Mouse (Mus musculus) limb, embryonic 14.5 days (tissue): Measurements from ENCODE around the gene Gm17387. TPM values are rescaled to one million over a fixed set of nuclear protein-coding genes. Genes with fewer than 3 reads are reported as not detected.

ENCODE experiments used
- ATAC-seq: fragments of 200-750 bp; cut with Nextera tagmentation; 2 replicates; pipeline ENCODE4 v1.8.0; 2017; ENCODE audit warnings: low read depth, moderate number of reproducible peaks, moderate TSS enrichment; ENCODE audit not compliant: low FRiP score
- DNase-seq: peaks from one replicate; pipeline ENCODE4 v3.0.0-alpha.2; 2015; ENCODE audit warnings: low spot score
- H3K27ac ChIP-seq: fragments of 300-500 bp; sonication (generic); replicated peaks from 2 replicates; pipeline ENCODE4 v1.5.1; 2014; ENCODE audit warnings: low read depth, mild to moderate bottlenecking, low read length, moderate library complexity, mixed read lengths
- H3K27me3 ChIP-seq: fragments of 300-500 bp; sonication (generic); 2 replicates; pipeline ENCODE4 v1.6.1; 2014; ENCODE audit warnings: low read length, mixed read lengths; ENCODE audit not compliant: control insufficient read depth, insufficient read depth
- H3K36me3 ChIP-seq: fragments of 300-500 bp; sonication (generic); 2 replicates; pipeline ENCODE4 v1.6.1; 2014; ENCODE audit warnings: mild to moderate bottlenecking, low read length, moderate library complexity, mixed read lengths; ENCODE audit not compliant: control insufficient read depth, insufficient read depth
- H3K4me1 ChIP-seq: fragments of 300-500 bp; sonication (generic); 2 replicates; pipeline ENCODE4 v1.6.1; 2014; ENCODE audit warnings: antibody characterized with exemption, low read length, mixed read lengths; ENCODE audit not compliant: control insufficient read depth, insufficient read depth
- H3K4me2 ChIP-seq: fragments of 300-500 bp; sonication (generic); replicated peaks from 2 replicates; pipeline ENCODE4 v1.6.1; 2014; ENCODE audit warnings: low read depth, mild to moderate bottlenecking, low read length, moderate library complexity; ENCODE audit not compliant: severe bottlenecking
- H3K4me3 ChIP-seq: fragments of 300-500 bp; sonication (generic); replicated peaks from 2 replicates; pipeline ENCODE4 v1.5.1; 2014; ENCODE audit warnings: low read length
- H3K9ac ChIP-seq: fragments of 300-500 bp; sonication (generic); 2 replicates; pipeline ENCODE4 v1.6.1; 2014; ENCODE audit warnings: mild to moderate bottlenecking, low read depth, low read length, moderate library complexity; ENCODE audit not compliant: severe bottlenecking
- H3K9me3 ChIP-seq: fragments of 300-500 bp; sonication (generic); 2 replicates; pipeline ENCODE4 v1.6.1; 2016; ENCODE audit warnings: low read length; ENCODE audit not compliant: control insufficient read depth
- POLR2A ChIP-seq: fragments of 200-500 bp; IDR thresholded peaks from 2 replicates; pipeline ENCODE4 v1.8.0; 2012; ENCODE audit warnings: inconsistent platforms, mild to moderate bottlenecking, moderate library complexity, borderline replicate concordance; ENCODE audit not compliant: insufficient read depth, insufficient read length; ENCODE audit errors: extremely low read depth
- WGBS: fragments of 180-500 bp; shearing (Covaris S2); extraction: QIAGEN DNeasy Blood & Tissue Kit; methylation state at CpG from one replicate; pipeline ENCODE4 v1.1.7; 2014; 5-methylcytosine and 5-hydroxymethylcytosine counted together
- polyA plus RNA-seq, 2 experiments: library from polyadenylated mRNA; depleted of rRNA in 1 of 2; stranded (reverse) in 1 of 2; unstranded in 1 of 2; fragments of >200 nt; fragmentation: Nextera tagmentation in 1 of 2; extraction: Ambion mirVana in 1 of 2; gene quantifications; 2 replicates each; pipeline versions ENCODE4 v1.2.1 to v1.2.3; 2012 to 2014

Gene Gm17387
- polyA plus RNA-seq, 2 experiments, result not detected

- Histone ChIP-seq H3K9me3 (no peaks in the 10 kb centered on the region), H3K4me2 (no peak overlapping the region), H3K27ac (no peak overlapping the region), H3K36me3 (no peaks in the 10 kb centered on the region), H3K4me3 (no peak overlapping the region), H3K27me3 (no peaks in the 10 kb centered on the region), H3K4me1 (no peaks in the 10 kb centered on the region), H3K9ac (no peak overlapping the region)
- no peak for DNase-seq
- WGBS, result 89% methylated on average over 5 of the region's 5 CpGs
- ATAC-seq, result no peak
- TF ChIP-seq POLR2A, result no peak
These were observed 9.9 kb upstream of the Gm17387 start for GRCm38 (mm10) chr7:141019028-141019427.

- Histone ChIP-seq H3K9ac (no peak overlapping the region), H3K27ac (no peak overlapping the region), H3K4me2 (no peak overlapping the region), H3K4me3 (no peak overlapping the region), H3K36me3 (no peaks in the 10 kb centered on the region), H3K27me3 (no peaks in the 10 kb centered on the region), H3K9me3 (no peaks in the 10 kb centered on the region), H3K4me1 (no peaks in the 10 kb centered on the region)
- TF ChIP-seq POLR2A, result no peak
- ATAC-seq, result no peak
- WGBS, result 78% methylated on average over 14 of the region's 14 CpGs
- DNase-seq, result no peak
These were observed 7.2 kb upstream of the Gm17387 start for GRCm38 (mm10) chr7:141021489-141022449.

DNA sequence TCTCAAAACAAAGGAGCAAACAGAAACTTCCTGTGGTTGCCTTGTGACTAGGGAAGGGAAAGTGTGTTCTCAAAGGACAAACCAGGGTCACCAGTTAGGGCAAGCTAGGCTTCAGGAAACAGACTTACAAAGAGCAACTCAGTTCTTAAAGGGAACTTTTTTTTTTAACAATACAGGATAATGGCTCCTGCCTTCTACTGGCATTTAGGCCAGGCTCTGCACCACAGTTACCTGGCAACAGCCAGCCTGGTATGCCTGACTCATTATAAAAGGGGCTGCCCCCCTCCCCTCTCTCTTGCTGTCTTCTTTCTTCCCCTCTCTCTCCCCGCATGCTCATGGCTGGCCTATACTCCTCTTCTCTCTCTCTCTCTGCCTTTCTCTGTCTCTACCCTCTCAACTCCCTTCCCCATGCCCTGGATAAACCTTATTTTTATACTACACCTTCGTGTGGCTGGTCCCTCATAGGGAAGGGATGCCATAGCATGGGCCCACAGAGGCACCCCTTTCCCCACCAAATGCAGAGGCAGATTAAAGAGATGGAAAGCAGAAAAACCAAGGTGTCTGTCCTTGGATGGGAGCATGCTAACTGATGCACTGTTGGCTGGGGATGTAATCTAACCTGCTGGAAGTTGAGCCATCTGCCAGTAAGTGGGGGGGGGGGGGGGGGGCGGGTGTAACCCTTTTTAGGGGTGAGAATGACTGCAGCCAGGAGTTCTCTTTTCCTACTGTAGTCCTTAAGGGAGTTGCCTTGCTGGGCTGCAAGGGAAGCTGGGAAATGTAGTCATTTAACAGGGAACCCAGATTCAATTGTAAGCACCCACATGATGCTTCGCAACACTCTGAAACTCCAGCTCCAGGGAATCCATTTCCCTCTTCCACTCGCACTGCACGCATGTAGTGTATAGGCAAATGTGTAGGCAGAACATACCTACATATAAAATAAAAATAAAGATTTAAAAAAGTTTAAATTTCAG lies 3.8 kb upstream of the Gm17387 start:
- DNase-seq (no peak), ATAC-seq (no peak)
- Histone ChIP-seq H3K27me3 (no peaks in the 10 kb centered on the region), H3K4me1 (no peaks in the 10 kb centered on the region), H3K9ac (no peak overlapping the region), H3K4me3 (no peak overlapping the region), H3K27ac (no peak overlapping the region), H3K4me2 (no peak overlapping the region), H3K36me3 (no peaks in the 10 kb centered on the region), H3K9me3 (no peaks in the 10 kb centered on the region)
- TF ChIP-seq POLR2A, result no peak
- 56% methylated on average over 5 of the region's 6 CpGs for WGBS

DNA sequence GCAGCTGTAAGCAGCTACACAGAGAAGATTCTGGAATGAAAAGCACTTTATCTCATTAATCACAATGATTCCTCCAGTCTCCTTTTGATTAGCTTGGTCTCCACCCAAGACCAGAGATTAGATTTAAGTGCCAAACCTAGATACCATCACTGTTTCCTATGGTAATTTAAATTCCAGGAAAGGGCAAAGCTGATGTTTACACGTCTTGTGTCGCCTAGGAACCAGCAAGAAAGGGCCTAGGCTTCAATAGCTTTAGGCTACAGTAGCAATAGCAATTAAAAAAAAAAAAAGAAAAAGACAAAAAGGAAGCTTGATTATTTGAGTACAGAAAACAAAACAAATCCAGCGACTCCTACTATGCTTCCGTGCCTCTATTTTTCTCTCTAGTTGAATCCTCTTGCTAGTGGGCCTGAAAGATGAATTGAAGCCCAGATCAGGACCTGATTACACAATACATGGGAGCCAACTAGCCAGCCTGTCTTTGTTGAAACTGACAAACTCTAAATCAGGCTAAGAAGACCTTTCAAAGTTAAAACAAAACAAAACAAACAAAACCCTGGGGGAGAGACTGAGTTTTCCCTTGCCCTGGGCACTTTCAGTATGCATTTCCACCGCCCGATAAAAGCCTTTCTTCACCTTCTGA lies 2.7 kb upstream of the Gm17387 start:
- ATAC-seq (no peak), DNase-seq (no peak)
- Histone ChIP-seq H3K9ac (no peak overlapping the region), H3K4me1 (no peaks in the 10 kb centered on the region), H3K27me3 (no peaks in the 10 kb centered on the region), H3K9me3 (no peaks in the 10 kb centered on the region), H3K4me3 (no peak overlapping the region), H3K27ac (no peak overlapping the region), H3K4me2 (no peak overlapping the region), H3K36me3 (no peaks in the 10 kb centered on the region)
- 66% methylated on average over 6 of the region's 6 CpGs for WGBS
- no peak for TF ChIP-seq POLR2A

DNA sequence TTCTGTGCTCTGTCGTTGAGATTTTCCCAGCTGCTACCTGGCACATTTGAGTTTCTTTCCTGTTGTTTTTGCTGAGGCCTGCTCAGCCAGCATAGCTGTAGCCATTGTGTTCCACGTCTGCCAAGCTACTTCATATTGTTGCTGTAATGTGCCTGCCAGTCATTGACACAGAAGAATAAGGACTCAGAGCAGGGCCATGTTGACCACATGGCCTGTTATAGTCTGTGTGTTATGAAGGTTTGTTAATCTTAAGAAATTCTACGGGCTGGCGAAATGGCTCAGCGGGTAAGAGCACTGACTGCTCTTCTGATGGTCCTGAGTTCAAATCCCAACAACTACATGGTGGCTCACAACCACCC lies 2.2 kb upstream of the Gm17387 start:
- TF ChIP-seq POLR2A, result no peak
- Histone ChIP-seq H3K27me3 (no peaks in the 10 kb centered on the region), H3K9ac (no peak overlapping the region), H3K4me1 (no peaks in the 10 kb centered on the region), H3K4me2 (no peak overlapping the region), H3K27ac (no peak overlapping the region), H3K9me3 (no peaks in the 10 kb centered on the region), H3K4me3 (no peak overlapping the region), H3K36me3 (no peaks in the 10 kb centered on the region)
- 71% methylated on average over 5 of the region's 5 CpGs for WGBS
- ATAC-seq, result no peak
- no peak for DNase-seq
